Mouse (Mus musculus): Measurements from ENCODE around the gene Rxrg. TPM values are rescaled to one million over a fixed set of nuclear protein-coding genes. Genes with fewer than 3 reads are reported as not detected.

The Rxrg gene
- polyA plus RNA-seq, 1 experiment, result 0.13 TPM

DNA sequence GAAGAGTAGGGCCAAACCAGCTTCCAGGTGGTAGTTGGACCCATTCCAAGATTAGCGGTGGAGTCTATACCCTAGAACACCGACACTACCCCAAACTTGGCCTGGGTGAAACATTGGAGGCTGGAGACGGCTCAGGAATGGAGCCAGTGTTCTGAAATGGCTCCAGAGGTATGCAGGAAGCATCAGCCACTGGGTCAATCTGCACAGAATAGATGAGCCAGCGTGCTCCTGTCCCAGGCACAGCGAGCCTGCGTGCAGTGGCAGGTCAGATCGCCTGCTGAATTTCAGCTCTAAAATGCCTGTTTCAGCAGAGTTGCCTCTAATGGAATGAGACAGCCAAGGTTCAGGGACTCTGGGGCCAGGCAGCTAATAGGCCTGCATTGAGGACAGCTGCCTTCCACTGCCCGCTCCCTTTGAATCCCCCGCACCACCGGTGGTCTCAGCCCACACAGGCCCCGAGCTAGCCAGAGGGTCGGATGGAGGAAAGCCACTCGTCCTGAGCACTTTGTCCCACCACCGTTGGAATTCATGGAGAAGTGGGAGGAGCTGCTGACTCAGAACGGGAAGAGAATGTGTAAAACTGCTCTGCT, 22.1 kb downstream of the Rxrg start:
- no peaks in the 10 kb centered on the region for H3K27me3 ChIP-seq (ENCODE audit: control insufficient read depth, insufficient read depth, low read length)

DNA sequence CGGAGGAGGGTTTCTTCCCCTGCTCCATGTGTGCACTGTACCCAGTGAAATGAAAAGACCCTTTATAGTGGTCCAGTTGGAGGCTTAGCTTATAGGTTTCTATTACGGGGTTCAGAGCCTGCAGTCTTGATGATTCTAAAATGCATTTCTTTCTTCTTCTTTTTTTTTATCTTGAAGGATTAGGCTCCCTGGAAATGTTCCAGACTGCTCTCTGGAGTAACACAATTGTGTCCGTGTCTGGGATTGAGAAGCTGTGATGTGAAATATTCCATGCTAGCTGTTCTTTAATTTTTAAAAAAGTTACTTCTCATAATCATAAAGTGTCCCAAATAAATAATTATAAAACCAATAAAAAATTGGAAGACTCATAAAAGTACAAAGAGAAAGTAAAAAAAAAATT, 26.9 kb downstream of the Rxrg start:
- no peak for TF ChIP-seq CTCF (IDR thresholded peaks at IDR 0.05; ENCODE audit: extremely low read depth, insufficient read length, insufficient replicate concordance, low read depth, low read length)
- no peak for TF ChIP-seq POLR2A (IDR thresholded peaks at IDR 0.05; ENCODE audit: low read depth, low read length)
- no peaks in the 10 kb centered on the region for H3K27me3 ChIP-seq (ENCODE audit: control insufficient read depth, insufficient read depth, low read length)
- no peaks in the 10 kb centered on the region for H3K4me1 ChIP-seq (ENCODE audit: control insufficient read depth, insufficient read depth, insufficient read length, low read length)
- WGBS, result 65% methylated on average over 3 of the region's 3 CpGs
- no peak overlapping the region for H3K4me3 ChIP-seq (ENCODE audit: low read depth, low read length)
- no peaks in the 10 kb centered on the region for H3K36me3 ChIP-seq (ENCODE audit: control insufficient read depth, insufficient read depth, low read length)
- H3K27ac ChIP-seq (ENCODE audit: insufficient read depth, low read depth, low read length), result no peak overlapping the region

More for the DNA sequence above, 22.1 kb downstream of the Rxrg start:
- H3K27ac ChIP-seq (ENCODE audit: insufficient read depth, low read depth, low read length), result no peak overlapping the region
- no peaks in the 10 kb centered on the region for H3K4me1 ChIP-seq (ENCODE audit: control insufficient read depth, insufficient read depth, insufficient read length, low read length)
- no peaks in the 10 kb centered on the region for H3K36me3 ChIP-seq (ENCODE audit: control insufficient read depth, insufficient read depth, low read length)
- WGBS, result 63% methylated on average over 15 of the region's 15 CpGs
- H3K4me3 ChIP-seq (ENCODE audit: low read depth, low read length), result no peak overlapping the region
- TF ChIP-seq CTCF (IDR thresholded peaks at IDR 0.05; ENCODE audit: extremely low read depth, insufficient read length, insufficient replicate concordance, low read depth, low read length) (no peak), POLR2A (IDR thresholded peaks at IDR 0.05; ENCODE audit: low read depth, low read length) (no peak)

DNA sequence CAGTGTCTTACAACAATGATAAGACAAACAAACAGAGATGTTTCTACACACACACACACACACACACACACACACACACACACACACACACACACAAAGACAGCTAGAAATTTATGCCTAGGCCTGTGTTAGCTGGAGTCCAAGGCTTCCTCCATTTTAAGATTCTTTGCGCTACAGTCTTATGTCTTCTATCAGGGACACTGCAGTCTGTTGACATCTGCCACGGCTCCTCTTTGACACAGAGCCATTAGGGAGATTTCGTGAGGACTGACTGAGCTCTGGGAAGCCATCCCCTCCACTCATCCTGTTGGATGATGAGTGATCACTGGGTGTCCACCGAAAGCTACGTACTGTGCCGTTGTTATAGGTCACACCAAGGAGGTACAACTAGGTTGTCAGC, 33.6 kb downstream of the Rxrg start:
- Histone ChIP-seq H3K27me3 (ENCODE audit: control insufficient read depth, insufficient read depth, low read length) (no peaks in the 10 kb centered on the region), H3K4me1 (ENCODE audit: control insufficient read depth, insufficient read depth, insufficient read length, low read length) (no peaks in the 10 kb centered on the region), H3K27ac (ENCODE audit: insufficient read depth, low read depth, low read length) (no peak overlapping the region), H3K4me3 (ENCODE audit: low read depth, low read length) (no peak overlapping the region), H3K36me3 (ENCODE audit: control insufficient read depth, insufficient read depth, low read length) (no peaks in the 10 kb centered on the region)
- WGBS, result 91% methylated on average over 6 of the region's 6 CpGs
- no peak for TF ChIP-seq CTCF (IDR thresholded peaks at IDR 0.05; ENCODE audit: extremely low read depth, insufficient read length, insufficient replicate concordance, low read depth, low read length)
- TF ChIP-seq POLR2A (IDR thresholded peaks at IDR 0.05; ENCODE audit: low read depth, low read length), result no peak

DNA sequence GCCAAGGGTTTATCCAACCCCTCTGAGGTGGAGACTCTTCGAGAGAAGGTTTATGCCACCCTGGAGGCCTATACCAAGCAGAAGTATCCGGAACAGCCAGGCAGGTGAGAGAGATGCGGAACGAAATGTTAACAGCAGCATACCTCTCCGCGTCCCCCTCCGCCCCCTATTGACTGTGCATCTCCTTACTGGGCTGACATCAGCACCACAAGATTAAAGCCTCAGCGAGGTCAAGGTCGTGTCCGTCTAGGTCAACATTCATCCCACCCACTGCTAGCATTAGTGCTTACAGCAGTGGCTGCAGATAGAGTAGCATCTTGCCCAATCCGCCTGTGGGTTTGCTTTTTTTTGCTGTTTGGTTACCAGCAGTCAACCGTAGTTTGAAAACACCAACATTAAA, 37.5 kb downstream of the Rxrg start:
- no peak for TF ChIP-seq POLR2A (IDR thresholded peaks at IDR 0.05; ENCODE audit: low read depth, low read length)
- no peak for TF ChIP-seq CTCF (IDR thresholded peaks at IDR 0.05; ENCODE audit: extremely low read depth, insufficient read length, insufficient replicate concordance, low read depth, low read length)
- WGBS, result 43% methylated on average over 12 of the region's 12 CpGs
- no peaks in the 10 kb centered on the region for H3K4me1 ChIP-seq (ENCODE audit: control insufficient read depth, insufficient read depth, insufficient read length, low read length)
- H3K27ac ChIP-seq (ENCODE audit: insufficient read depth, low read depth, low read length), result no peak overlapping the region
- H3K36me3 ChIP-seq (ENCODE audit: control insufficient read depth, insufficient read depth, low read length), result no peaks in the 10 kb centered on the region
- no peak overlapping the region for H3K4me3 ChIP-seq (ENCODE audit: low read depth, low read length)
- H3K27me3 ChIP-seq (ENCODE audit: control insufficient read depth, insufficient read depth, low read length), result no peaks in the 10 kb centered on the region

GRCm38 (mm10) chr1:167636948-167637347, 38.8 kb downstream of the Rxrg start:
- Histone ChIP-seq H3K4me1 (ENCODE audit: control insufficient read depth, insufficient read depth, insufficient read length, low read length) (no peaks in the 10 kb centered on the region), H3K4me3 (ENCODE audit: low read depth, low read length) (no peak overlapping the region), H3K27me3 (ENCODE audit: control insufficient read depth, insufficient read depth, low read length) (no peaks in the 10 kb centered on the region), H3K27ac (ENCODE audit: insufficient read depth, low read depth, low read length) (no peak overlapping the region), H3K36me3 (ENCODE audit: control insufficient read depth, insufficient read depth, low read length) (no peaks in the 10 kb centered on the region)
- 6% methylated on average over 3 of the region's 3 CpGs for WGBS
- TF ChIP-seq POLR2A (IDR thresholded peaks at IDR 0.05; ENCODE audit: low read depth, low read length), result no peak
- TF ChIP-seq CTCF (IDR thresholded peaks at IDR 0.05; ENCODE audit: extremely low read depth, insufficient read length, insufficient replicate concordance, low read depth, low read length), result peak; percentile 76; the same call in 1 of the 2 replicates

DNA sequence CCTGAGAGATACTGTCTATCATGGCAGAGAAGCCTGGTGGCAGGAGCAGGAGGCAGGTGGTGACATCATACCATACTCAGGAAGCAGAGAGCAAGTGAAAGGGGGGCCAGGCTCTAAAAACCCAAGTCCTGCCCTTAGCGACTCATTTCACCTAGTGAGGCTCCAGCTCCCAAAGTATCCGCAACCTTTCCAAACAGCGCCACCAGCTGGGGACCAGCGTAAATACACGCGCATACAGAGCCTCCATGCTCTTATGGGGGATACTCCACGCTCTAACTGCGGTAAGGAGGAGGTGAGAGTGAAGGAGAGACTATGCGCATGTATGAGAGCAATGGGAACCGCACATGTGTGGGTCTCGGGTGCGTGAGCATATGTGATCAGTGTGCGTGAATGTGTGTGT, 39.9 kb downstream of the Rxrg start:
- no peaks in the 10 kb centered on the region for H3K4me1 ChIP-seq (ENCODE audit: control insufficient read depth, insufficient read depth, insufficient read length, low read length)
- no peaks in the 10 kb centered on the region for H3K36me3 ChIP-seq (ENCODE audit: control insufficient read depth, insufficient read depth, low read length)
- H3K4me3 ChIP-seq (ENCODE audit: low read depth, low read length), result no peak overlapping the region
- H3K27me3 ChIP-seq (ENCODE audit: control insufficient read depth, insufficient read depth, low read length), result no peaks in the 10 kb centered on the region
- peak; percentile 42; the same call in 1 of the 2 replicates for TF ChIP-seq CTCF (IDR thresholded peaks at IDR 0.05; ENCODE audit: extremely low read depth, insufficient read length, insufficient replicate concordance, low read depth, low read length)
- no peak for TF ChIP-seq POLR2A (IDR thresholded peaks at IDR 0.05; ENCODE audit: low read depth, low read length)
- 27% methylated on average over 13 of the region's 13 CpGs for WGBS
- H3K27ac ChIP-seq (ENCODE audit: insufficient read depth, low read depth, low read length), result no peak overlapping the region

DNA sequence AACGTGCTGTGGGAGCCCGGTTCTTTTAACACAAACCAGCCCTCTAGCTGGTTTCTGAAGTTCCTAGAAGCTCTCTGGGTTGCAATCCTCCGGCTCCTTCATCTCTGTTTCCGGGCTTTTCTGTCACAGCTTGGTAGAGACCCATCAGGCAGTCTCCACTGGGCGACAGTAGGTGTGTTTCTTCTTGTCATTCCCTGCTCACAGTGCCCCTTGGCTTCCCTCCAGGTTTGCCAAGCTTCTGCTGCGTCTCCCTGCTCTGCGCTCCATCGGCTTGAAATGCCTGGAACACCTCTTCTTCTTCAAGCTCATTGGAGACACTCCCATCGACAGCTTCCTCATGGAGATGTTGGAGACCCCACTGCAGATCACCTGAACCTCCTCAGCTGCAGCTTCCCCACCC, 40.7 kb downstream of the Rxrg start:
- H3K27ac ChIP-seq (ENCODE audit: insufficient read depth, low read depth, low read length), result no peak overlapping the region
- 60% methylated on average over 9 of the region's 9 CpGs for WGBS
- TF ChIP-seq CTCF (IDR thresholded peaks at IDR 0.05; ENCODE audit: extremely low read depth, insufficient read length, insufficient replicate concordance, low read depth, low read length), result no peak
- TF ChIP-seq POLR2A (IDR thresholded peaks at IDR 0.05; ENCODE audit: low read depth, low read length), result no peak
- no peaks in the 10 kb centered on the region for H3K27me3 ChIP-seq (ENCODE audit: control insufficient read depth, insufficient read depth, low read length)
- H3K36me3 ChIP-seq (ENCODE audit: control insufficient read depth, insufficient read depth, low read length), result no peaks in the 10 kb centered on the region
- H3K4me1 ChIP-seq (ENCODE audit: control insufficient read depth, insufficient read depth, insufficient read length, low read length), result no peaks in the 10 kb centered on the region
- no peak overlapping the region for H3K4me3 ChIP-seq (ENCODE audit: low read depth, low read length)
